Mouse (Mus musculus) forebrain, embryonic 14.5 days (tissue): ENCODE data around the gene Tle1. TPM values are rescaled to one million over a fixed set of nuclear protein-coding genes. Genes with fewer than 3 reads are reported as not detected.

Experiments used
- ATAC-seq: fragments of 200-750 bp; cut with Nextera tagmentation; 2 replicates; pipeline ENCODE4 v1.8.0; 2017; ENCODE audit warnings: mild to moderate bottlenecking, moderate library complexity
- DNase-seq: peaks from one replicate; pipeline ENCODE4 v3.0.0-alpha.2; 2015; ENCODE audit warnings: low spot score
- H3K27ac ChIP-seq: fragments of 300-500 bp; sonication (generic); 2 replicates; pipeline ENCODE4 v1.5.1; 2014; ENCODE audit warnings: low read depth, mild to moderate bottlenecking, control low read depth, low read length, moderate library complexity
- H3K27me3 ChIP-seq: fragments of 300-500 bp; sonication (generic); replicated peaks from 2 replicates; pipeline ENCODE4 v1.6.1; 2014; ENCODE audit warnings: low read length, control low read depth, mixed read lengths; ENCODE audit not compliant: control insufficient read depth, insufficient read depth
- H3K36me3 ChIP-seq: fragments of 300-500 bp; sonication (generic); 2 replicates; pipeline ENCODE4 v1.6.1; 2014; ENCODE audit warnings: low read length, control low read depth; ENCODE audit not compliant: control insufficient read depth, insufficient read depth
- H3K4me1 ChIP-seq: fragments of 300-500 bp; sonication (generic); 2 replicates; pipeline ENCODE4 v1.6.1; 2014; ENCODE audit warnings: antibody characterized with exemption, low read length, control low read depth; ENCODE audit not compliant: control insufficient read depth, insufficient read depth
- H3K4me2 ChIP-seq: fragments of 300-500 bp; sonication (generic); 2 replicates; pipeline ENCODE4 v1.6.1; 2014; ENCODE audit warnings: mild to moderate bottlenecking, control low read depth, low read length
- H3K4me3 ChIP-seq: fragments of 300-500 bp; sonication (generic); 2 replicates; pipeline ENCODE4 v1.5.1; 2014; ENCODE audit warnings: low read depth, low read length, control low read depth
- H3K9ac ChIP-seq: fragments of 300-500 bp; sonication (generic); 2 replicates; pipeline ENCODE4 v1.6.1; 2014; ENCODE audit warnings: mild to moderate bottlenecking, low read length, control low read depth, moderate library complexity
- H3K9me3 ChIP-seq: fragments of 300-500 bp; sonication (generic); replicated peaks from 2 replicates; pipeline ENCODE4 v1.6.1; 2016; ENCODE audit warnings: low read length, control low read depth, mixed read lengths; ENCODE audit not compliant: control insufficient read depth
- WGBS: fragments of 180-500 bp; shearing (Covaris S2); extraction: QIAGEN DNeasy Blood & Tissue Kit; methylation state at CpG from one replicate; pipeline ENCODE4 v1.1.7; 2014; 5-methylcytosine and 5-hydroxymethylcytosine counted together
- polyA plus RNA-seq: library from polyadenylated mRNA; unstranded; fragments of >200 nt; fragmentation: Nextera tagmentation; extraction: Ambion mirVana; gene quantifications from 2 replicates; pipeline ENCODE4 v1.2.1, GENCODE M21; 2014

Tle1 gene
- polyA plus RNA-seq, 1 experiment from 2014 or later, result 41.2 TPM

- no peak overlapping the region for H3K4me2 ChIP-seq
- H3K4me3 ChIP-seq, result no peak overlapping the region
- H3K9ac ChIP-seq, result no peak overlapping the region
- 0 out of 2 replicates have a peak, but pooled peaks cover 3% of the 10 kb centered on the region for H3K36me3 ChIP-seq
- no peaks in the 10 kb centered on the region for H3K27me3 ChIP-seq
- peak; percentile 95 for DNase-seq
- H3K9me3 ChIP-seq, result no peaks in the 10 kb centered on the region
- peak overlapping the region; percentile 34 for H3K27ac ChIP-seq
- peak; percentile 92 for ATAC-seq
- peaks cover 27% of the 10 kb centered on the region for H3K4me1 ChIP-seq
- WGBS, result 8% methylated on average over 2 of the region's 2 CpGs
Observed at GRCm38 (mm10) chr4:72167761-72168229, 32.9 kb downstream of the Tle1 start.

- no peak overlapping the region for H3K4me3 ChIP-seq
- 10% methylated on average over 3 of the region's 3 CpGs for WGBS
- 0 out of 2 replicates have a peak, but pooled peaks cover 3% of the 10 kb centered on the region for H3K36me3 ChIP-seq
- peak overlapping the region; percentile 34 for H3K27ac ChIP-seq
- H3K27me3 ChIP-seq, result no peaks in the 10 kb centered on the region
- no peak overlapping the region for H3K9ac ChIP-seq
- H3K9me3 ChIP-seq, result no peaks in the 10 kb centered on the region
- DNase-seq (no peak), ATAC-seq (peak; percentile 19)
- peaks cover 27% of the 10 kb centered on the region for H3K4me1 ChIP-seq
- H3K4me2 ChIP-seq, result no peak overlapping the region
Observed at GRCm38 (mm10) chr4:72167171-72167570, 33.5 kb downstream of the Tle1 start.

DNA sequence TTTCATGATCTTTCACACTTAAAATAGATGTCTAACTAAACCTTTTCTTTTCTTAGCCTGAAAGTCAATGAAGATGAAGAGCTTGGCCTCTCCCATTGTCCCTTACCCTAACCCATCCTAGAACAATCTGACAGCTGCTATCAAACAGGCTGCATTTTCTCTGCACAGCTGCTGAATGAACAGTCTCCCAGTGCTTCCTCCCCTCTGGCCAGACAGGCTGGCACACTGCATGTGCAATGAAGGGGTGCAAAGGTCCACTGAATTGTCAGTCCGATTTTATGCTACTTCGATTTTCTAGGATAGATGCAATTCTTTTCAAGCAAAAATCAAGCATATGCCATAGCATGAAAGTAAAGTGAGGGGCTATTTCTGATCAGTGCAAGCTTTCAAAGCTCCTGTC is 34.2 kb downstream of the Tle1 start:
- no peak for ATAC-seq
- Histone ChIP-seq H3K9me3 (no peaks in the 10 kb centered on the region), H3K9ac (no peak overlapping the region), H3K4me2 (no peak overlapping the region), H3K36me3 (0 out of 2 replicates have a peak, but pooled peaks cover 3% of the 10 kb centered on the region), H3K4me1 (peaks cover 27% of the 10 kb centered on the region), H3K27ac (no peak overlapping the region), H3K4me3 (no peak overlapping the region), H3K27me3 (no peaks in the 10 kb centered on the region)
- 46% methylated on average over 2 of the region's 2 CpGs for WGBS
- DNase-seq, result no peak

GRCm38 (mm10) chr4:72165765-72166164 is 35.0 kb downstream of the Tle1 start:
- DNase-seq (no peak), ATAC-seq (no peak)
- Histone ChIP-seq H3K4me1 (peaks cover 24% of the 10 kb centered on the region), H3K4me2 (no peak overlapping the region), H3K9ac (no peak overlapping the region), H3K4me3 (no peak overlapping the region), H3K9me3 (no peaks in the 10 kb centered on the region), H3K27me3 (no peaks in the 10 kb centered on the region), H3K27ac (no peak overlapping the region), H3K36me3 (0 out of 2 replicates have a peak, but pooled peaks cover 3% of the 10 kb centered on the region)
- 84% methylated on average over 9 of the region's 9 CpGs for WGBS

- no peak for ATAC-seq
- Histone ChIP-seq H3K27ac (no peak overlapping the region), H3K9me3 (no peaks in the 10 kb centered on the region), H3K36me3 (peaks cover 13% of the 10 kb centered on the region; the same call in 1 of the 2 replicates), H3K9ac (no peak overlapping the region), H3K4me2 (no peak overlapping the region), H3K4me3 (no peak overlapping the region), H3K27me3 (no peaks in the 10 kb centered on the region), H3K4me1 (peaks cover 34% of the 10 kb centered on the region)
- 88% methylated on average over 4 of the region's 4 CpGs for WGBS
- no peak for DNase-seq
Observed at GRCm38 (mm10) chr4:72162445-72163218, 38.1 kb downstream of the Tle1 start.

DNA sequence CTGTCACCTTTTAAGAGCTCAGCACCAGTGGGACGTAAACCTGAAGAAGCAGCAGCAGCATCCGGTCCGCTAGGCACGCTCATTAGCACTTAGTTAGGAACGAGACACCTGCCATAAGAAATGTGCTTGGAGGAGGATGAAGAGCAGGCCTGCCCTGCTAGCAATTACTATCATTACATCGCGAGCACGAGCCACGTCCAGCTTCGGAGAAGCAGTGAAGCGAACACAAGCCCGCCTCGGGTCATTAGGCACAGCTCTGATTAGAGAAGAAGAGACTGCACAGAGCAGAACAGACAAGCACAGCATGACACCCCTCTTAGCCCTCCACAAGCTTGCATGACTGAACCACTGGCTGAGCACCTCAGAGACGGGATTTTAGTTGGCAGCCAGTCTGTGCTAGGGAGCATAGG is 40.6 kb downstream of the Tle1 start:
- peak; percentile 68 for DNase-seq
- Histone ChIP-seq H3K27ac (no peak overlapping the region), H3K4me1 (peaks cover 22% of the 10 kb centered on the region), H3K36me3 (peaks cover 17% of the 10 kb centered on the region; the same call in 1 of the 2 replicates), H3K9me3 (no peaks in the 10 kb centered on the region), H3K4me2 (peak overlapping the region; percentile 1; the same call in 1 of the 2 replicates), H3K4me3 (no peak overlapping the region), H3K27me3 (no peaks in the 10 kb centered on the region), H3K9ac (no peak overlapping the region)
- peak; percentile 79 for ATAC-seq
- 9% methylated on average over 14 of the region's 14 CpGs for WGBS

DNA sequence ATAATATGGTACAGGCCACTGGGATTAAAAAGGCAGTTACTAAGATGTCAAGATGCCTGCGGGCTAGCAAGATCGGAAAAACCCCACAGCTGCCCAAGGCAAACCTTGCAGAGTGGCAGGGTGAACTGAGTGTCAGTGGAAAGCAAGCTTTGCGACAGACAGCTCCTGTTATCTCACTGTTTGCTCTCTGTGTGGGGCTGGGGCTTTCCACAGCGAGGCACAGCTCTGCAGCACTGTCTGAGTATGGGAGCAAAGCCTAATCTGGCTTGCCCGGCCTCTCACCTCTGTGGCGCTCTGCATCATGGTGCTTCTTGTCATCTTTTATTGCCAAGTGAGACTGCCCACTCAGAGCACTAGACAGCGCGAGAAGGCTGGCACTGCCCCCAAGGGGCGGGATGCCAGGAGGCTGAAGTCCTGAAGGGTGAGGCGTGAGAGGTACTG is 42.8 kb downstream of the Tle1 start:
- 26% methylated on average over 10 of the region's 10 CpGs for WGBS
- Histone ChIP-seq H3K4me1 (peaks cover 22% of the 10 kb centered on the region), H3K4me3 (no peak overlapping the region), H3K27ac (0 out of 2 replicates have a peak overlapping the region, but pooled peaks have one; percentile 39), H3K9ac (no peak overlapping the region), H3K36me3 (peaks cover 15% of the 10 kb centered on the region; the same call in 1 of the 2 replicates), H3K27me3 (no peaks in the 10 kb centered on the region), H3K9me3 (no peaks in the 10 kb centered on the region), H3K4me2 (no peak overlapping the region)
- peak; percentile 71 for ATAC-seq
- DNase-seq, result peak; percentile 65

DNA sequence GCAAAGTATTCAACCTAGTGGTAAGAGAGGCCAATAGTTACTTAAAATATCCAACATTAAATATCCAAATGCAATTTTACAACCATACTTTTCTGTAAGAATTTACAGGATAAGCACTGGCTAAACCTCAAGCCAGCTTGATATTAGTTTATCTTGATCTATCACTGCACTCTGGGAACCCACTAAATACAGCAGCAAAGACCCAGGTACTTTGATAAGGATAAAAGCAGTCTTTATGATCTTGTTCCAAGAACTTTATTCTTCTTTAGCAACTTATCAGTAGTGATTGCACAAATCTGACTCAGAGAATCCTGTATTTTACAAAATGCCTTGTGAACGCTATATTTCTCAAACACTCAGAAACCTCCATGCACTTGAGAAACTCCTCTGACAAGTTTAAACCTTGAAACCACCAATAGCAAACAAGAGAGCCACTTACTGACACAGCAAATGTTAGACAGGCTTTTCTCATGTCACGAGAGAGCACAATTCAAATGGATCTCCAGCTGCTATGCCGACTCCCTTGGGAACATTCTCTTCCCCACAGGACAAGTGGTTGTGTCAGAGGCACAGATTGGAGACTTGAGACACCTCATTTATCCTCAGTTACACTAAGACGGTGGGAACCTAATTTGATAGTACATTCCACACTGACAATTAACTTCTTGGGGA is 50.1 kb downstream of the Tle1 start:
- 0 out of 2 replicates have a peak, but pooled peaks cover 3% of the 10 kb centered on the region for H3K36me3 ChIP-seq

More for the DNA sequence above, 50.1 kb downstream of the Tle1 start:
- H3K9me3 ChIP-seq, result no peaks in the 10 kb centered on the region
- H3K27me3 ChIP-seq, result no peaks in the 10 kb centered on the region
- H3K27ac ChIP-seq, result no peak overlapping the region
- H3K4me3 ChIP-seq, result no peak overlapping the region
- WGBS, result 46% methylated on average over 4 of the region's 4 CpGs
- H3K9ac ChIP-seq, result no peak overlapping the region
- DNase-seq (no peak), ATAC-seq (no peak)
- H3K4me2 ChIP-seq, result no peak overlapping the region
- H3K4me1 ChIP-seq, result peaks cover 16% of the 10 kb centered on the region
